Mouse (Mus musculus): ENCODE measurements around the gene Pdzk1ip1.
A peak's percentile ranks its signal among the peaks of the same experiment; 100 is the strongest.

The Pdzk1ip1 gene

GRCm38 (mm10) chr4:115088611-115089338 lies at the start of gene Pdzk1ip1:
Gene Pdzk1ip1, plus strand, starts transcription at chr4:115088708.
- peak; percentile 7 for DNase-seq (ENCODE audit: low read depth, low spot score)

- DNase-seq (ENCODE audit: low read depth, low spot score) = no peak
Observed at GRCm38 (mm10) chr4:115045621-115046020, 42.9 kb upstream of the Pdzk1ip1 start.

- peak; percentile 59 for DNase-seq (ENCODE audit: low read depth, low spot score)
Observed at GRCm38 (mm10) chr4:115047750-115048149, 40.8 kb upstream of the Pdzk1ip1 start.

GRCm38 (mm10) chr4:115048190-115048589 lies 40.3 kb upstream of the Pdzk1ip1 start:
- DNase-seq (ENCODE audit: low read depth, low spot score) = no peak

- no peak for DNase-seq (ENCODE audit: low read depth, low spot score)
Observed at GRCm38 (mm10) chr4:115051245-115051644, 37.3 kb upstream of the Pdzk1ip1 start.

GRCm38 (mm10) chr4:115052343-115053005 lies 36.0 kb upstream of the Pdzk1ip1 start:
- DNase-seq (ENCODE audit: low read depth, low spot score) = peak; percentile 20

DNA sequence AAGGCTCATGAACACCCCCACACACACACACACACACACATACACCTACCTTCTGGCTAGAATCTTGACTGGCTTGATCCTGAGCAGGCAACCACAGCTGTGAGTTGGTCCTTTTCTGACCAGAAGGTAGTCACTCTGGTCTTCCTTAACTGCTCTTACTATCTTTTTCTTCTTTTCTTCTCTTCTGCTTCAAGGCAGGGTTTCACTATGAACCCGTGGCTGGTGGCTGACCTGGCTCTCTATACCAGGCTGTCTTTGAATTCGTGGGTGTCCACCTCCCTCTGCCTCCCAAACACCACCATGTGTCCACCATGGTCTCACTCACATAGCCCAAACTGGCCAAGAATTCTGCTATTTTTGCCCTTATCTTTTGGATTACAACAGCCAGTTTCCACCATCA lies 33.5 kb upstream of the Pdzk1ip1 start:
- no peak for DNase-seq (ENCODE audit: low read depth, low spot score)

GRCm38 (mm10) chr4:115055691-115056090 lies 32.8 kb upstream of the Pdzk1ip1 start:
- DNase-seq (ENCODE audit: low read depth, low spot score) = no peak

DNA sequence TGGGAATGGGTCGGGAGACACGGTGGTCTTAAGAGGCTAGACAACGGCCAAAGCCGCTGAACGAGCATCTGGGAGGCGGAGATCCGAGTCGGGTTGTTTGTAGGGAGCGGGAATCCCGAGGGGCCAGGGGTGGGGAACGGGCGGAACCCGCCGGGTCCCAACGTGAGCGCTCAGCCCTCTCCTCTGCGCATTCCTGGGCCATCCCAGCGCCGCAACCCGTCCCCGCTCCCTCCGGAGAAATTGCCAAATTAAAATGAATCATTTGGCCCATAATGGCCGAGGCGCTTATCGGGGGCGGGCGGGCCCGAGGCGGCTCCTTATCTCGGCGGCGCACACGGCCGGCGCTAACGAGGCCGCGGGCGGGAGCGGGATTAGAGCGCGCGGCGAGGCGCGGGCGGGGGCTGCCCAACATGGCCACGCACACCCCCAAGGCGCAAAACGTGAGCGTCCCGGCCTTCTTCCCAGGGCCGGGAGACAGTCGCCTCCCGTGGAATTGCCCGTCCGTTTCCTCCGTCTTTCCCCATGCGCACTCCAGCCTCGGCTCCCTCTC lies 32.1 kb upstream of the Pdzk1ip1 start, which contains the start of gene Tal1:
TSS of gene Tal1 (plus strand) at position 56 of the 550 bp plus-strand sequence.
- DNase-seq (ENCODE audit: low read depth, low spot score) = no peak

DNA sequence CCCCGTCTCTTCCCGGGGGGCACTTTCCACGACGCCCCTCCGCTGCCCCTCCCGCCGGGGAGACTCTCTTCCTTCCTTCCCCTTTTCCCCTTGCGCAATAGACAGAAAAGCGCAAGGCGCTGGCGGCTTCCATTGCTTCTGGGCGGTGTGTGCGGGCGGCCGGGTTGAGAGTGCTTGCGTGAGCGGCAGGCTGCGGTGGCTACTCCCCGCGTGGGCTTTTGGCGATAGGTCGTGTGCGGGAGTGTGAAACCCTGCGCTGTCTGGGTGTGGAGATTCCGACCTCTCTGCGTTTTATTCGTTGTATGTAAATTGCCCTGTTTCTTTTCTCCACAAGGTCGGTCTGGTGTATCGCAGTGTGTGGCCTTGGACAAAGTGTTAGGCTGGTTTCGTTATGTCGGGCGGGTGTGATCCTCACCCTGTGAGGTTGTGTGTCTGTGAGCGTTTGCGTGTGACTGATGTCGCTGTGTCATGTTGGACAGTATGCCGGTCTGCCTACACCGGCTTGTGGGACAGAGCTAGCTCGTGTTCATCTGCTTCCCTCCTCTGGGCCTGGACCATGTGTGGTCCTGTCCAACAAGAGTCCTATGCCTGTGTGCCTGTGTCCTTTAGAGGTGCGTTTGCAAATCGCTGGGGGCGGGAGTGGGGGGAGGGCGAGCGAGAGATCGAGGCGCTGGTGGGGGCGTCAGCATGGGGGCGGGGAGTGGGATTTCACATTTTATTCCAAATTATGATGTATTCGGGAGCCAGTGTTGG lies 31.4 kb upstream of the Pdzk1ip1 start:
- DNase-seq (ENCODE audit: low read depth, low spot score) = peak; percentile 50

DNA sequence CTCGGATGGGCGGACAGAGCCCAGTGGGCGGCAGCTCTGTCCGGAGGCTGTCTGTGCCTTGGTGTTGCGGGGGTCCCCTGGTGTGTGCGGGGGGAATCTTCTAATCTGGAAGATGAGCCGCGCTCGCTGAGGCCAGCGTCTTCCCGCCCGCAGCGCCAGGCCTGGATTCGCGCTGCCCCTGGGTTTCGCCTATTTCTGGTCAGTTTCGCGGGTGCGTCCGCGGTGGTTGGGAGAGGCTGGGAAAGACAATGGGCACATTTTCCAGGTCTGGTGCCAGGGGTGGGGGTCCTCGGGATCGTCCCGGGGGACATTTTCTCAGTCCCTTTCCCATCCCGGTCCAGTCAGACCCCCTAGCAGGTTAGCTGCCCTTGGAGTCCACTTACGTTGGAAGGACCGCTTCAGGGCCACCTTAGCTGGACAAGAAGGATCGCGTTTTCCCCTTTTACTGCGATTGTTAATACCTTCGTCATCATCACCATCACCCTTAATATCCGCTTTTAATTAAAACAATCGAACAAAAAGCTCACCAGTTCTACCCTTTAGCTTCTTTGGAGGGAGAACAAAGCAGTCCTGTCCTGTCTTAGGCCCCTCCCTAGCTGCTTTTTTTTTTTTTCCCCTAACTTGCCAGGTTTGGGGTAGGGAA lies 30.7 kb upstream of the Pdzk1ip1 start:
- no peak for DNase-seq (ENCODE audit: low read depth, low spot score)

GRCm38 (mm10) chr4:115058317-115058761 lies 30.2 kb upstream of the Pdzk1ip1 start:
- peak; percentile 35 for DNase-seq (ENCODE audit: low read depth, low spot score)

DNA sequence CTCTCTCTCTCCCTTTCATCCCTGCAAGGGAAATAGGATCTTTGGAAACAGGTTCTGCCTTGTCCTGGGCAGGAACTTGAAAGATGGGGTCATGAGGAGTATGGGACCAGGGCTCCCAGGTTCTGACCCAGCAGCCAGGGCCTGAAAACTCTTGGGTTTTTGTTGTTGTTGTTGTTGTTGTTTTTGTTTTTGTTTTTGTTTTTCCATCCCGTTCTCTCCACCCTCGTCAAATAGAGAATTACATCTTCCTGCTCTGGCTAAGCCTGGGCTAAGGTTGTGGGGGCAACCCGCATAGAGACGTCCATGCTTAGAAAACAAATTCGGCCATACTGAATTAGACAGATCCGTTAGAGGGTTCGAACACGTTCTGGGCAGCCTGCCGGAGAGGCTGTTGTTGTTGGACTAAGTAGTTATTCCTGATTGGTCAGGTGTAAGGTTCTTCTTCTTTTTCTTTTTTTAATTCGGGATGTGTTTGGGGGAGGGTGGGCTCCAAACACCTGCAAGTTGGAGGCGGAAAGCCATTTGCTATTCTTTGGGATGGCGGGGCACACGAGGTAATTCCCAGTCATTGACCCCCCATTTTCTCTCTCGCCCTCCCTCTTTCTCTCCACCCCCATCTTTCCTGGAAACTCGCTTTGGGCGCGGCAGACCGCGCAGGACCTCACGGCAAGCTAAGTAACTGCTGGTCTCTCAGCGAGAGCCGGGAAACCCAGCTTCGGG lies 29.5 kb upstream of the Pdzk1ip1 start:
- no peak for DNase-seq (ENCODE audit: low read depth, low spot score)

DNA sequence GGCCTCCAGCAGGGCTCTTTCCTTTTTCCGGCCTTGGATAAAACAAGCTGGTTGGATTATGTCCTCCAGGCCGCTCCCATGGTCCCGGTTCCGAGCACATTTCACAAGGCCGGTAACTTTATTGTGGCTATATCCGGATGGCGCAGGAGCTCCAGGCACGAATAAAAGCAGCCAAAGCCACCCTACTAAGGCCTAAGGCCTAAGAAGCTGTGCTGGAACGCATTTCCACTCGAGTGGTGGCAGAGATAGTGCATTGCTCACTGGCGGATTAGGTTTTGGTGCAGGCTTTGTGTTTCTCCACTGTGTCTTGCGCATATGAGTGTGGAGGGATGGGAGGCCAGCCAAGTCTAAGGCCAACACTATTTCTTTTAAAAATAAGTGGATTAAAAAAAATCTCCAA lies 28.6 kb upstream of the Pdzk1ip1 start:
- DNase-seq (ENCODE audit: low read depth, low spot score) = no peak

DNA sequence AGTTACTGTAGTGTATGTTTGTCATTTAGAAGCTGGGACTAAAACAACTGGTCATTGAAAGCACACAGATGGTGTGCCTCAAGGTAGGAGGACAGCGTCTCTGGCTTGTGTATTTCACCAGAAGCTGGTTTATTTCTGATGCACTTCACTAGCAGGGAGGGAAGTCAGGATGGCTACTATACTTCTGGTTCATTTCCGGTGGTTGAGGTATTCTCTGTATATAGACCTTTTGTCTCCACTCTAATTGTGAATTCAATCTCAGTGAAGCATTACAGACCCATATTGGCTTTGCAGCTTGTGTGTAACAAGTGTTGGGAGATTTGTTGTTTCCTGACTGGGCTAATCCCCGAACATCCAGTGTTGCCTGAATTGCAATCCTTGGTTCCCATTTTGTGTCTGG lies 27.8 kb upstream of the Pdzk1ip1 start:
- DNase-seq (ENCODE audit: low read depth, low spot score) = no peak

DNA sequence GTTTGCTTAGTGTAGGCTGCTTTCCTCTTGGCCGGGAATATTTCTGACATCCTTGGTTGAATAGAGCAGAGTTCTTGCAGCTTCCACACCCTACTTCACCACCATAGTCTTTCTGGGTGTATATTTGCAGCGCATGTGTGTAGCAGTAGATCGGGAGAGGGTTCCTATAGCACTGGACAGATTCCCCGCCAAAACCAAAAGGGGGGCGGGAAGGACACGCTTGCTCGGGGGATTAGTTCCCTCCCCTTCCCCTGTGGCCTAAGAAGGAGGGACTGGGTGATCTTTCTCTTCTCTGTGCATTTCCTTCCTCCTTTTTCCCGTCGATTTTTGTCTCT lies 26.0 kb upstream of the Pdzk1ip1 start:
- DNase-seq (ENCODE audit: low read depth, low spot score) = no peak

DNA sequence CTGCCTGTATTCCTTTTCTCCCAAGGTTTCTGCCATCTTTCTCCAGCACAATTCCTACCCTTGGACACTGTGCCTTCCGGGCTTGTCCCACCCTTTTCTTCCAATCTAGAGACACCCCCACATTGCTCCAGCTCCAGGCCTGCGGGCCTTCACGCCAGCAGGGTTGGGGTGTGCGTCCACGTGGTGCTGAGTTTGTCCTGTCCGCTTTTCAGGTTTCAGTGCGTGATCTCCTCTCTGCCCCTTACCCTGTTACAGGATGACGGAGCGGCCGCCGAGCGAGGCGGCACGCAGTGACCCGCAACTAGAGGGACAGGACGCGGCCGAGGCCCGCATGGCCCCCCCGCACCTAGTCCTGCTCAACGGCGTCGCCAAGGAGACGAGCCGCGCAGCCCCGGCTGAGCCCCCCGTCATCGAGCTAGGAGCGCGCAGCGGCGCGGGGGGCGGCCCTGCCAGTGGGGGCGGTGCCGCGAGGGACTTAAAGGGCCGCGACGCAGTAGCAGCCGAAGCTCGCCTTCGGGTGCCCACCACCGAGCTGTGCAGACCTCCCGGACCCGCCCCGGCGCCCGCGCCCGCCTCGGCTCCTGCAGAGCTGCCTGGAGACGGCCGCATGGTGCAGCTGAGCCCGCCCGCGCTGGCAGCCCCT lies 25.5 kb upstream of the Pdzk1ip1 start:
- DNase-seq (ENCODE audit: low read depth, low spot score) = peak; percentile 42

DNA sequence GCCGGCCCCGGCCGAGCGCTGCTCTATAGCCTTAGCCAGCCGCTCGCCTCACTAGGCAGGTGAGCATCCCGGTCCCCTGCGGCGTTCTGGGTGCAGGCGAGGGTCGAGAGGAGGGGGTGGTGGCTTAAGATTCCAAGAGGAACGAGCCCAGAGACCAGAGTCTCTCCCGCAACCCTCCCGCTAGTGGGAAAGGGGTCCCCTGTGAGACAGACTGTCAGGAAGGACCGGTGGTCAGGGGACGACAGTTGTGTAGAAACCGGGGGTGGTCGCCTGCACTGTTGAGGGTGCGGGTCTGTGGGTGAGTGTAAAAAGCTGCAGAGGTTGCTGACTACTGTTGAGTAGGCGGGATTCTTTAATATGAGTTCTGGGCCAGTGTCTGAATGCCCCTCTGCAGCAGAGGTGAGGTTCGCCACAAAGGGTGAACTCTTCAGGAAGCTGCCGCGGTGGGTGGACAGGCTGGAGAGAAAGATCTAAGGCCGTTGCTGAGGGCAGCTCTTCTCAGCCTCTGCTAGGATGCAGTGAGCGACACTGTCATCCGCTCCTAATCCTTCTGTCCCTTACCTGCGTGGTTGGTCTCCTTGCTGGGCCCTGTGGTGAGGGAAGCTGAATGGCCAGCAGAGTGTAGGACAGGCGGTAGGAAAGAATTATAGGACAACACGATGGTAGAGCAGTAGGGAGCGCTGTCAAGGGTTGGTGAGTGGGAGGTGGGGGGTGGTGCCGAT lies 24.8 kb upstream of the Pdzk1ip1 start:
- no peak for DNase-seq (ENCODE audit: low read depth, low spot score)

GRCm38 (mm10) chr4:115071668-115072067 lies 16.8 kb upstream of the Pdzk1ip1 start:
- DNase-seq (ENCODE audit: low read depth, low spot score) = no peak

GRCm38 (mm10) chr4:115074789-115075188 lies 13.7 kb upstream of the Pdzk1ip1 start:
- DNase-seq (ENCODE audit: low read depth, low spot score) = no peak
